Mouse (Mus musculus): Measurements from ENCODE around the gene Abtb1.

Gene Abtb1

GRCm38 (mm10) chr6:88854509-88854908, 12.7 kb upstream of the Abtb1 start:
- no peak for DNase-seq (ENCODE audit: low spot score in 2 of 2)

GRCm38 (mm10) chr6:88850034-88850433, 8.2 kb upstream of the Abtb1 start:
- DNase-seq (ENCODE audit: low spot score in 2 of 2): no peak

DNA sequence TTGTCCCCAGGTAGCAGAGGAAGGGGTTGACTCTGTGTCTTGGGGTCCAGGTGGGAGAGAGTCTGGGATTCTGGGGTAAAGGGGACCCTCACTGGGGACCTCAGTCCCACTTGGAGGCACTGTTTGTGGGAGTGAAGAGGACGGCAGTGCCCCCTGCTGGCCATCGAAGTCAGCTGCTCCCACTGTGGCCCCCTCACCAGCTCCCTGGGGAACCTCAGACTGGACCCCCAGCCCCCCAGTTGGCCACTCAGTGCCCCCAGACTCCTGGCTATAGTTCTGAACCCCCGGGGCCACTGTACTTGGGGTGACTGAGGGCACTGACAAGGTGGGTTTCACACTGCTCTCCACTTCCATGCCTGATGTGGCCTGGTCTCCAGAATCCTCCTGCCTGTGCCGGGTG, 7.5 kb upstream of the Abtb1 start:
- no peak for DNase-seq (ENCODE audit: low spot score in 2 of 2)

GRCm38 (mm10) chr6:88847571-88847970, 5.8 kb upstream of the Abtb1 start:
- no peak for DNase-seq (ENCODE audit: low spot score in 2 of 2)

DNA sequence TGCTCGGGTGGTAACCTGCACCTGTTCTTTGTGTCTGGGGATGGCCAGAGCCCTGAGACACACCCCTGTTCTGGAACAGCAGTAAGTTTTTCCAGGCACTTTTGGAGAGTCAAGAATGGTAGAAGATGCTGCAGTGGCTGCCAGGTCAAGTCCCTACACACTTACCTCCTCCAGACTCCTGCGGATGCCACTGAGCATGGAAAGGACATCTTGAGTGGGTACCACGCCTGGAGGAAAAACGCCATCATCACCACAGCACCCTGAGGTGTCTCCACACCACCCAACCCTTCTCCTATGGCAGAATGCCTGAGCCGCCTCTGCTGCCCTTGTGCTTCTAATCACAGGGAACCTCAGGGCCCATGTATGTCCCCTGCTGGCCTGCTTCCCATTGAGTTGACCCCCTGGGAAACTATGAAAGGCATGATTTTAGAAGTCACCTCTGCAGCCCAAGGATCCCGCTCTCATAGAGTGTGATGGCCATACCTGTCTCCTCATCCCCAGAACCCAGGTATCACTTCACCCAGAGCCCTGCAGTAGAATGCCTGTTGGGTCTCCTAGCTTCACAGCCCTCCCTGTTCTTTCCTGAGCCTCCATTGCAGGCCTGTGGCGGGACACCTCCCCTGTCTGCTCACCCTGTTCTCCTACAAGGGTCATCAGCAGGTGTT, 3.2 kb upstream of the Abtb1 start:
- no peak for DNase-seq (ENCODE audit: low spot score in 2 of 2)

- DNase-seq (ENCODE audit: low spot score in 2 of 2): no peak
Observed at GRCm38 (mm10) chr6:88843781-88844725, 2.3 kb upstream of the Abtb1 start.

- DNase-seq (ENCODE audit: low spot score in 2 of 2): no peak
Observed at GRCm38 (mm10) chr6:88843241-88843640, 1.5 kb upstream of the Abtb1 start.

- DNase-seq (ENCODE audit: low spot score in 2 of 2): peak; percentile 52 to 72
Observed at GRCm38 (mm10) chr6:88842731-88843151, 957 bp upstream of the Abtb1 start.

- DNase-seq (ENCODE audit: low spot score in 2 of 2): no peak
Observed at GRCm38 (mm10) chr6:88841514-88841780, 337 bp downstream of the Abtb1 start.

DNA sequence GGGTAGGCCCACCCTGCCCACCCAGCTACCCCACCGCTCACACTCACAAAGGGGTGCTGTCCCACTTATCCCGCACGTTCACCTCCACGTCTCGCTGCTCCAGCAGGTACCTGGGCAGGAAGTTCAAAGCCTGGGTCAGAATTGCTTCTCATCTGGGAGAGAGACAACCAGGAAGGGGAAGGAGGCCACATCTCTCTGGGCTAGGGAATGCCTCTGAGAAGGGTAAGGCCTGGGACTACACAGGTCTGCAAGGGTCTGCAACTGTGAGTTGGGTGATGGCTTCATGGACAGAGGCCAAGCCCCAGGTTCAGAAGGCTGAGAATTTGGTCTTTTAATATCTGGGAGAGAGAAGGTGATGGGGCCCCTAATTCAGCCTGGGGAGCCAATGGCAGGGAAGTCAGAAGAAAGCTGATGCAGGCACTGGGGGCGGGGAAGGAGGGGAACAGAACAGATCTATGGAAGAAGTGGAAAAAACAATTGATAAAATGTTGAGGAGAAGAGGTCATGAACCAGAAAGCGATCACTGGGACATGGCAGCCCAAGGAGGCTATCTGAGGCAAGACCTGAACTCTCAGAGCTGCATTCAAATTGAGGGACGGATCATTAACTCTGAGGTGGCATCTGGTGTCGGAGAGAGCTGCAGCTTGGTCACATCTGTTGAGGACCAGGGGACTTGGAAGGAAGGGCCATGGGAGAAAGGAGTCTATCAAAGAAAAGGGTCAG, 832 bp downstream of the Abtb1 start:
- no peak for DNase-seq (ENCODE audit: low spot score in 2 of 2)

DNA sequence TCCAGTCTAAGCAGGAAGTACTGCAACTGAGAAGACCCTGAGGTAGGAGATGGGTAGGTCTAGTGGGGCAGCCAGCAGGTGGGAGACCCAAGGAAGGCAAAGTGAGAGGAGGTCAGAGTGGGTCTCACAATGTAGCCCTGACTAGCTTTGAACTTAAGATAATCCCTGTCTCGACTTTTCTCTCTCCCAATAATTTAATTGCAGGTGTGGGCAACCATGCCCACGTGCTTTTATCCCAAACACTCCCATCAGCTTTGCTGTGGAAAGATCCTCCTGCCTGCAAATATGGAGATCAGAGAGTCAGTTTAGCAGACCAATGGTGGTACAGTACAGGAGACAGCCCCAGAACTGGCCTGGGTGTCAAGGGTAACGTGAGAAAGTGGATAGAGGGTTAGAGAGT, 1.6 kb downstream of the Abtb1 start:
- no peak for DNase-seq (ENCODE audit: low spot score in 2 of 2)

DNA sequence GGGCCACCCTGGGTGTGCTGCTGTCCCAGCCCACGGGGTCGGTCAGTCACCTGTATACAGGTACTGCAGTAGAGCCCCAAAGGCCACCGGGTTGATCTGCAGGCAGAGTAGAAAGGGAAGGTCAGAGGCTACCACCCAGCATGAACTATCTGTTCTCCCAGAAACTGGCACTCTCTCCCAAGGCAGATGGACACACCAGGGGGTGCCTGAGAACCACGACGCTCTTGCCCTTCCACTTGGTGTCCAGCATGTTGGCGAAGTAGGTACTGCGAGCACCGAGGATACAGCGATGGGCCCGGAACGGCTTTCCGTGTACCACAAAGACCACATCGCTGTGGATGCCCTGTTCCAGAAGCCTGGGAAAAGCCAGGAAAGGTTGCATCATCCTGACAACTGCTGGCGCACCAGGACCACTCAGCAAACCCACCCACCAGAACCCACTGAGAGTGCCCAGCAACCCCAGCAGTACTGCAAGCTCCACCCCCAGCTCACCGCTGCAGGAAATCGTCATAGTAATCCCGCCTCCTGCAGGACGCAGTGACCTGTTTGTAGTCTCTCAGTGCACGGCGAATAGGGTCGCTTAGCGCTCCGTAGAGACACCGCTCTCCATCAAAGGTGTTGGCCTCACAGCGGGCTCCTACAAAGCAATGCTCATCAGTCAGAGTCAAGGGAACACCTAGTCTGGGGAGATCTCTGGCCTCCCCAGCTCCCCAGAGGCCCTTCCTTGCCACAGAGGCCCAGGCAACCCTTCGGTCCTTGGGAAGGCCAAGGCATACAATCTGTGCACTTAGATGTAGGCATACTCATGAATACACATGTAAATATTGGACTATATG, 2.4 kb downstream of the Abtb1 start:
- no peak for DNase-seq (ENCODE audit: low spot score in 2 of 2)

- DNase-seq (ENCODE audit: low spot score in 2 of 2): no peak
Observed at GRCm38 (mm10) chr6:88838613-88839012, 3.2 kb downstream of the Abtb1 start.

DNA sequence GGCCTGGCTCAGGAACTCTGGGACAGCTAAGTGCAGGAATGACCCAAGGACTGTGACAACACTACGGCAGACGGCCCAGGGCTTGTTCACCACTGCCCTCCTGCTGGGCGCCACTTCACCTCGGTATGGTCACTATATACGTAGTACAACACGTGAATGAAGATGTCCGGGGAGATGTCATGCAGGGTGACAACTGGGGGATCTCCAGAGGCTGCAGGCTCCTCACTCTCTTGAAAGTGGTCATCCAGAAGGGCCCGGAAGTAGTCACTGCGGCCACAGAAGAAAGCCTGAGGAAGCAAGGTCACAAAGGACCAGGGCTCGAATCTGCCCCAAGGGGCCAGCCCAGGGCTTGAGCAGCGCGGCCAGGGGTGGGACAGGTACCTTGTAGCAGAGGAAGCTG, 3.8 kb downstream of the Abtb1 start:
- no peak for DNase-seq (ENCODE audit: low spot score in 2 of 2)

DNA sequence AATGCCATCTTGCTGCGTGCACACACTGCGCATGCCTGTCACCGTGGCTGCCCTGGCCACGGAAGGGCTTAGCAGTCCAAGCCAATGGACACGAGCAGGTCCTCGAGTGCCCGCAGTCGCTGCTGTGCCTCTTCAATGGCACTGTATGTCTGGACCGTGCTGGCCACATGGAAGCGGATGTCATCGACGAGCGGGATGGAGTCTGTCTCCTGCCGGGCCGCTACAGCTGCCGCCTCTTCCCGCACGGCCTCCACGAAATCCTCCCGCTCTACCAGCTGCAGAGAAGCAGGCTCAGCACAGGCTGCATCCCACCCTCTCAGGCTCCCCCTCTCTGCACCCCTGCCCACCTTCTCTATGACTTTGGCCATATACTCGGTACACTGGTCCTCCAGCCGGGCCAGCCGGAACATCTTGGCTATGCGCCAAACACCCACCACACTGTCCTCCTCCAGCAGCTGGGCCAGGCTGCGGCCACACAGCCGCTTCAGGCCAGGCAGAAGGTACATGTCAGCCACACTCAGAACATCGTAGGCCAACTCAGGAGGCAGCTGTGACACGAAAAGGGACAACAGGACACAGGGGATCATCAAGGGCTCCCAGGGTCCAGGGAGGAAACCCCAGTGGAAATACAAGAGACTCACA, 5.5 kb downstream of the Abtb1 start:
- no peak for DNase-seq (ENCODE audit: low spot score in 2 of 2)

- no peak for DNase-seq (ENCODE audit: low spot score in 2 of 2)
Observed at GRCm38 (mm10) chr6:88835047-88835446, 6.7 kb downstream of the Abtb1 start.

GRCm38 (mm10) chr6:88833340-88834140, 8.2 kb downstream of the Abtb1 start:
- no peak for DNase-seq (ENCODE audit: low spot score in 2 of 2)

GRCm38 (mm10) chr6:88832663-88833062, 9.1 kb downstream of the Abtb1 start:
- DNase-seq (ENCODE audit: low spot score in 2 of 2): no peak

- no peak for DNase-seq (ENCODE audit: low spot score in 2 of 2)
Observed at GRCm38 (mm10) chr6:88831456-88831855, 10.3 kb downstream of the Abtb1 start.

DNA sequence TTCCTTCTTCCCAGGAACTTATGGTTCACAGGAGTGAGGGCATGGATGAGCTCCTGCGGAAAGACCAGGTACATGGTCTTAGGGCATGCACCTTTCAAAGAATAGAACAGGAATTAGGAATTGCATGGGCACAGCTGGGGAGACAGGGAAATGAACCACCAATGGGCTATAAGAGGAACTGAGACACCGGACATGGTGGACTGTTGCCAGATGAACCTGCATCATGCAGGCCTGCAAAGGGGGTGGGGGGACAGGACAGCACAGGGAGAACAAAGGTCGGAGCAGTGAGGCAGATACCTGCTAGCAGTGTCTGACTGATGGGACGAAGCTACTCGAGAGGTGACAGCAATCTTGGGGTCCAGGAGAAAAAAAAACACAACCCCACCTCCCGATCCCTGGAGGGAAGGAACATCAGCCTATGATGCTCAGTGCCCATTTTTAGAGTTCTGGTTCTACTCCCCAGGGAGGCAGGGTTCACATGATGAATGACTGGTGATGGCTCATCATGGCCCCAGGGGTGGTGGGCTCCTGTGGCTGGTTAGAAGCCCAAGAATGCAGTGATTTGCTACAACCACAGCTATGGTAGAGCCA, 11.6 kb downstream of the Abtb1 start:
- no peak for DNase-seq (ENCODE audit: low spot score in 2 of 2)
